Mouse (Mus musculus): ENCODE results near the gene Rhox3h.
"Not testable (repeated sequence)": the region's sequence is repeated elsewhere in the genome, so short reads cannot be mapped to it uniquely, and the experiment has no call there.

The Rhox3h gene

DNA sequence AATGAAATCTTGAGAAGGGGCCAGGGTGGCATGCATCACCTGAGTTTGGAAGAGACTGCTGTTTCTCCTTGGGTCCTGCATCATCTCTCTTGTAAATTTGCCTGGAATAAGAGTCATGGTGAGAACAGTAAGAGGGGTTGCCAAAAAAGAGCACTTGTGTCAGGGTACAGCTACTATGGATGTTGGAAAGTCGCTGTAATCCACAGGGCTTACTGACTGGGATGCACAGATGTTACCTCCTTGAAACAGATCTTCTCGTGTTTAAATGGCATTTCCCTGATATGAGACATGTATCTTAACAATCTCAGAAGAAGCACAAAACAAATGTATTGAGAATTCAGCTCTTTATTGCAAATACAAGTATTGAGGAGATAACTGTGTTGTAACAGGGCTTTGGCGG is at the start of gene Rhox3h:
TSS of gene Rhox3h (minus strand) at position 101 of the 400 bp plus-strand sequence.
- DNase-seq = not testable (repeated sequence)

DNA sequence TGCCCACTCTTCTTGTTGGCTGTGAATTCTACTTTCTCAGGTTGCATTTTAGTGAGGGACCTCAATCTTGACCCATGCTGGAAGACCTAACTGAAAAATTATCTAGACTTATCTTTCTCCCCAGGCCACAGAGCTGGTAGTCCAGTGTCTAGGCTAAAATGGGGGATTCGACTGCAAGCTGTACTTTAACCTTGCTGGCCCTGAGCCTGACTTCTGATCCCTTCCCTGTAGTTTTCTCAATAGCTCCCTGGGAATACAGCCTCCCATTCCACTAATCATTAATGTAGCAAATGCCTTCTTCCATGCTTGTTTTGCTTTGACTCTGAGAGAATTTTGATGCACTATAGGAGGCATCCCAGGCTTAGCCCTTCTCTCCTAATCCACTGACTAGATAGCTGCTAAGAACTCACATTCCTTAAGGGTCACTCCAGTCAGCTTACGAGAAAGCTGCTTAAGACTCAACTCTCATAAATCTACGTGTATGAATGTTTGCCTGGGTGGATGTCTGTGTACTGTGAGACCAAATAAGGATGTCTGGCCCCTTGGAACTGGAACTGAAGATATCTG is 33.3 kb upstream of the Rhox3h start:
- DNase-seq = peak; percentile 49 to 54

DNA sequence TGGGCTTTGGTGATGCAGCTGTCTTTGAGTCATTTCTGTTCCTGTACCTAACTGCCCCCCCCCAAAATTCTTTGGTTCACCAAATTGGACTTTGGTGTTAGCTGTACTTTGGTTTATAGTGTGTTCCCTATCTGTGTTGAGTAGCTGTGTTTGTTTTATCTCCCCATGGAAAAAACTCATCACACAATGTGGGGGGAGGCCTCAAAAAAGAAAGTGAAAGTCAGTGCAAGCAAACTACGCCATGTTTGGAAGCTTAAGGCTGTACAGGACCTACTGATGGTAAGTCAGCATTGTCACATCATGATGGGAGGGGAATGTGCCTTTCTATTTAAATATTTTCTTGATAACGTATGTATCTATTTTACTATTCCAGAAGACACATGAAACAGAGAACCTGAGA is 23.7 kb upstream of the Rhox3h start:
- no peak for DNase-seq

DNA sequence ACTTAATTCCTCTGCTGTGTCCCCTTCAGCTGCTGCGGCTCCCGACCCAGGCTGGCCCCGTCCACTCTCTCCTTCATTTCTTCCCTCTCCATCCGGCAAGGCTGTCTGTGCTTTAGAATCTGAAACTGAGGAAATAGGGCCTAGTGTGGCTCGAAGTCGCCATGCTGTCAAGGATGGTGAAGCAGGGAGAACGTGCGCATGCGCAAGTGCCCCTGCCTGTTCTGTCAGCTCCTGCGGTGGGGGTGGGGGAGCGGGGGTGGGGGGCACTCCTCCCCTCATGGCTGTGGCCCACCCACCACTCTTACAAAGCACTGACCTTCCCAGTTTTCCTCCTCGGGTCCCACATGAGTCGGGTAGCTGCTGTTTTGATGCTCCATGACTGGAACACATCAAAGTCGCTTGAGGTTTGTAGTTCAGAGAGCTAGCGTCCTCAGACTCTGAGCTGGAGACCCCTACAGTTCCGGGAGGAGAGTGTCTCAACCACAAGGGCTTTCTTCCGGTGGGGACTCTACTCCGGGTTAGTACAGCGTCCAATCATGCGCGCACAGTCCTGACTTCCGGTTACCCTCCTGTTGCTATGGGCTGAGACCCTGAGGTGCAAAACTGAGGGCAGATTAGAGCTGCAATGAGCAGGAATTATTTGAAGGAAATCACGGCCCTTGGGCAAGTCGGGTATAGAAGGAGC is 14.6 kb upstream of the Rhox3h start:
- DNase-seq = no peak

DNA sequence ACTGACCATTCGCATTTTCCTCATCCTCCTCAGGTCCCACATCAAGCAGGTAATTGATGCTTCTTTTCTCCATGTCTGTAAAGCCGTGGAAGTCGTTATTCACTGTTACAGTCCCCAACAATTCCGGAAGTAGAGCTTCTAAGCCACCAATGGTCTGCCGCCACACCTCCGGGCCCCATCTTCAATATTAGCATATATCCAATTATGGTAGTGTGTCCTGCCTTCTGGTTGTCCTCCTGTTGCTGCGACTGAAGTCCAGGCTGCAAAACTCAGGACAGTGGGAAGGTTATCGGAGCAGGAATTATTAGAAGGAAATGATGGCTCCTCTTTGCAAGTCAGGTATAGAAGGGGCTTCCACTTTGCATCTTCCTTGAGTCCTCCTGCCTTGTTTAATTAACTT is 4.6 kb upstream of the Rhox3h start, which contains the start of gene Rhox2h:
TSS of gene Rhox2h (minus strand) at position 101 of the 400 bp plus-strand sequence.
- not testable (repeated sequence) for DNase-seq

DNA sequence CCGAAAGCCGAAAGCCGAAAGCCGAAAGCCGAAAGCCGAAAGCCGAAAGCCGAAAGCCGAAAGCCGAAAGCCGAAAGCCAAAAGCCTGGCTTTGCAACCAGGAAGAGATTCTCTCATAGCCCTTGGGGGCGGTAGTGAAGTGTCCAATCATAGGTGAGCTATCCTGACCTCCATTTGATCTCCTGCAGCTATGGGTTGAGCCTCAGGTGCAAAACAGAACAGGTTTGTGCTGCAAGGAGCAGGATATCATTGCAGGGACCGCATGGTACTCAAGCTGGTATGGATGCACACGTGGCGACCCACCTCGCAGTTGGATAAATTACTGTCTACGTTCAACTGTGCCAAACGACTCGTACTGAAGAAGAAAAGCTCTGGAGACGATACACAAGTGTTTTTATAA is 17.3 kb downstream of the Rhox3h start, which contains the start of gene Rhox4g:
TSS of gene Rhox4g (minus strand) at position 101 of the 400 bp plus-strand sequence.
- DNase-seq = not testable (repeated sequence)

DNA sequence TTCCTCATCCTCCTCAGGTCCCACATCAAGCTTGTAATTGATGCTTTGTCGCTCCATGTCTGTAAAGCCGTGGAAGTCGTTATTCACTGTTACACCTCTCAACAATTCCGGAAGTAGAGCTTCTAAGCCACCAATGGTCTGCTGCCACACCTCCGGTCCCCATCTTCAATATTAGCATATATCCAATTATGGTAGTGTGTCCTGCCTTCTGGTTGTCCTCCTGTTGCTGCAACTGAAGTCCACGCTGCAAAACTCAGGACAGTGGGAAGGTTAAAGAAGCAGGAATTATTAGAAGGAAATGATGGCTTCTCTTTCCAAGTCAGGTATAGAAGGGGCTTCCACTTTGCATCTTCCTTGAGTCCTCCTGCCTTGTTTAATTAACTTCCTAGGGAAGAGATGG is 25.2 kb downstream of the Rhox3h start, which contains the start of gene Rhox2g:
TSS of gene Rhox2g (minus strand) at position 101 of the 400 bp plus-strand sequence.
- not testable (repeated sequence) for DNase-seq

DNA sequence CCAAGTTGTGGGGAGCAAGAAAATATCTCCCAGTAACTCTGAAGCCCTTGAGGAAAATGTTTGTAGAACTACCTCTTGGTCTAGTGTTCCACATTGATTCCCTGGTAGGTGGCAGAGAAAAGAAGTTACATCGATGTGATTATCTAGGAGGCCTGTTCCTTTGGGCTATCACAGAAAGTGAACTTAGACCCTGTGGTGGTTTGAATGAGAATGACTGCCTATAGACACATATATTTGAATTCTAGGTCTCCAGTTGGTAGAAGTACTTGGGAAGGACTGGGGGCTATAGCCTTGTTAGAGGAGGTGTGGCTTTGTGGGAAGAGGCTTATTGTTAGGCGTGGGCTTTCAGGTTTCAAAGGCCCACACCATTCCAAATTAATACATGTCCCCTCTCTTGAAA is 40.1 kb downstream of the Rhox3h start, which contains the start of gene Rhox3g:
TSS of gene Rhox3g (minus strand) at position 101 of the 400 bp plus-strand sequence.
- DNase-seq = not testable (repeated sequence)
